Mouse (Mus musculus): ENCODE results near the gene Arhgap15. TPM values are rescaled to one million over a fixed set of nuclear protein-coding genes. Genes with fewer than 3 reads are reported as not detected.
A peak's percentile ranks its signal among the peaks of the same experiment; 100 is the strongest.

Gene Arhgap15
- total RNA-seq, 2 experiments from 2014 or later: 1.0 to 1.1 TPM

GRCm38 (mm10) chr2:43914104-43914503 lies 165.5 kb downstream of the Arhgap15 start:
- no peak for DNase-seq (ENCODE audit: low spot score in 2 of 2)

GRCm38 (mm10) chr2:43923863-43924340 lies 175.3 kb downstream of the Arhgap15 start:
- no peak for DNase-seq (ENCODE audit: low spot score in 2 of 2)

GRCm38 (mm10) chr2:43931687-43932086 lies 183.1 kb downstream of the Arhgap15 start:
- no peak for DNase-seq (ENCODE audit: low spot score in 2 of 2)

GRCm38 (mm10) chr2:43939196-43939595 lies 190.6 kb downstream of the Arhgap15 start:
- DNase-seq (ENCODE audit: low spot score in 2 of 2): no peak

GRCm38 (mm10) chr2:43945679-43946078 lies 197.1 kb downstream of the Arhgap15 start:
- no peak for DNase-seq (ENCODE audit: low spot score in 2 of 2)

- DNase-seq (ENCODE audit: low spot score in 2 of 2): no peak
Observed at GRCm38 (mm10) chr2:43949775-43950492, 201.3 kb downstream of the Arhgap15 start.

- no peak for DNase-seq (ENCODE audit: low spot score in 2 of 2)
Observed at GRCm38 (mm10) chr2:43950741-43951140, 202.1 kb downstream of the Arhgap15 start.

- DNase-seq (ENCODE audit: low spot score in 2 of 2): no peak
Observed at GRCm38 (mm10) chr2:43959189-43959588, 210.6 kb downstream of the Arhgap15 start.

GRCm38 (mm10) chr2:43962466-43962865 lies 213.8 kb downstream of the Arhgap15 start:
- no peak for DNase-seq (ENCODE audit: low spot score in 2 of 2)

- DNase-seq (ENCODE audit: low spot score in 2 of 2): peak in 1 of 2 experiments; percentile 20
Observed at GRCm38 (mm10) chr2:43968581-43968980, 220.0 kb downstream of the Arhgap15 start.

GRCm38 (mm10) chr2:43977732-43978131 lies 229.1 kb downstream of the Arhgap15 start:
- no peak for DNase-seq (ENCODE audit: low spot score in 2 of 2)

GRCm38 (mm10) chr2:43978177-43979013 lies 229.8 kb downstream of the Arhgap15 start:
- no peak for DNase-seq (ENCODE audit: low spot score in 2 of 2)

GRCm38 (mm10) chr2:43986066-43986465 lies 237.4 kb downstream of the Arhgap15 start:
- DNase-seq (ENCODE audit: low spot score in 2 of 2): no peak

- no peak for DNase-seq (ENCODE audit: low spot score in 2 of 2)
Observed at GRCm38 (mm10) chr2:43987919-43988318, 239.3 kb downstream of the Arhgap15 start.

- DNase-seq (ENCODE audit: low spot score in 2 of 2): peak in 1 of 2 experiments; percentile 12
Observed at GRCm38 (mm10) chr2:43989850-43990249, 241.2 kb downstream of the Arhgap15 start.

- no peak for DNase-seq (ENCODE audit: low spot score in 2 of 2)
Observed at GRCm38 (mm10) chr2:43992510-43992909, 243.9 kb downstream of the Arhgap15 start.

GRCm38 (mm10) chr2:44002454-44002853 lies 253.8 kb downstream of the Arhgap15 start:
- no peak for DNase-seq (ENCODE audit: low spot score in 2 of 2)

GRCm38 (mm10) chr2:44010249-44010648 lies 261.6 kb downstream of the Arhgap15 start:
- DNase-seq (ENCODE audit: low spot score in 2 of 2): no peak

GRCm38 (mm10) chr2:44013388-44013787 lies 264.8 kb downstream of the Arhgap15 start:
- DNase-seq (ENCODE audit: low spot score in 2 of 2): no peak

- no peak for DNase-seq (ENCODE audit: low spot score in 2 of 2)
Observed at GRCm38 (mm10) chr2:44016720-44017119, 268.1 kb downstream of the Arhgap15 start.

GRCm38 (mm10) chr2:44017405-44018026 lies 268.9 kb downstream of the Arhgap15 start:
- no peak for DNase-seq (ENCODE audit: low spot score in 2 of 2)

- DNase-seq (ENCODE audit: low spot score in 2 of 2): no peak
Observed at GRCm38 (mm10) chr2:44018033-44018432, 269.4 kb downstream of the Arhgap15 start.
